Mouse (Mus musculus) CD4-positive, CD25-positive, alpha-beta regulatory T cell, adult 9 weeks (primary cell): ENCODE data around the gene Car11. TPM values are rescaled to one million over a fixed set of nuclear protein-coding genes. Genes with fewer than 3 reads are reported as not detected.

Source experiments
- polyA plus RNA-seq: library from polyadenylated mRNA; unstranded; fragments of 100-300 nt; shearing (Covaris generic); gene quantifications from one replicate; pipeline ENCODE4 v1.2.1, GENCODE M21; 2017

Gene Car11
- 8.2 TPM for polyA plus RNA-seq

DNA sequence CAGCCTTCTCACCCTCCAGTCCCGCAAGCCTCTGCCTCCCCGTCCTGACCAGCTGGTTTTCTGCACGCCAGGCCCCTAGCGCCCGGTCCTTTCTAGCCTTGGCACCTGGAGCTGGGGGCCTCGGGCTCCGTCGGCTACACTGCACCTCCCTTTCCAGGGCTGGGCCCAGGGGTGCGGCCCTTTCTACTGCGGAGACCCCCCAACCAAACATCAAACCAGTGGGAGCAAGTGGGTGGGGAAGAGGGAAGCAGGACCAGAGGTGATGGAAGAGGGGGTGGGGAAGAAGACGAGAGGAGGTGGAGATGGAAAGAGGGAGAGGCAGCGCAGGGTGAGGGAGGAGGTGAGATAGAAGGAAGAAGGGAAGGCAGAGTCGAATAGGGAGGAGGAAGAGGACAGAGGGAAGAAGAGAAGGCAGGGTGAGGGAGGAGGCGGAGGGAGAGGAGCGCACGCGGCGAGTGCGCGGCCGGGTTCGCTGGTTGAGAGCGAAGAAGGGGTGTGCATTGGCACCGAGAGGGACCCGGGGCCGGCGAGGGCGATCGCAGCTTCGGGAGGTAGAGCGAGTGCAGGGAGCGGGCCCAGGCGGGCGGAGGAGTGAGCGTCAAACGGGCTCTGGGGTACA lies at the start of gene Car11:
Gene Car11 (plus strand): TSS at position 321 of the 619 bp plus-strand sequence.

DNA sequence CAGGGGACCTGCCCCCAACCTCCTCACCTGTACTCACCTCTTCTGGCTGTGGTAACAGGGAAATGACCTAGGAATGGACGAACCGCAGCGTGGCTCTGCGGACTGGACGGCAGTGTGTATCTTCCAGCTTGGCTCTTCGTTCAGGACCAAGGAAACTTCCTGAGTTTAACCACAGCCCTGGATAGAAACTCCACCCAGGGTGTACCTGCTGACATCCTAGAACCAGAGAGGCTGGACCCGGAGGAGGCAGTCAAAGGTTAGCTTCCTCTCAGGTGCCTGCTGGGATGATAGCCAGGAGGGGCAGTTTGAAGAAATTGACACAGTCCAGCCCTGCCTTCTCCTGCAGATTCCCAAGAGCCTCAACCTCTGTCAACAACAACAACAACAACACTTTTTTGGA lies 33.5 kb upstream of the Car11 start, which contains the start of gene Fut2:
Gene Fut2 (minus strand): TSS at position 234 of the 400 bp plus-strand sequence.

DNA sequence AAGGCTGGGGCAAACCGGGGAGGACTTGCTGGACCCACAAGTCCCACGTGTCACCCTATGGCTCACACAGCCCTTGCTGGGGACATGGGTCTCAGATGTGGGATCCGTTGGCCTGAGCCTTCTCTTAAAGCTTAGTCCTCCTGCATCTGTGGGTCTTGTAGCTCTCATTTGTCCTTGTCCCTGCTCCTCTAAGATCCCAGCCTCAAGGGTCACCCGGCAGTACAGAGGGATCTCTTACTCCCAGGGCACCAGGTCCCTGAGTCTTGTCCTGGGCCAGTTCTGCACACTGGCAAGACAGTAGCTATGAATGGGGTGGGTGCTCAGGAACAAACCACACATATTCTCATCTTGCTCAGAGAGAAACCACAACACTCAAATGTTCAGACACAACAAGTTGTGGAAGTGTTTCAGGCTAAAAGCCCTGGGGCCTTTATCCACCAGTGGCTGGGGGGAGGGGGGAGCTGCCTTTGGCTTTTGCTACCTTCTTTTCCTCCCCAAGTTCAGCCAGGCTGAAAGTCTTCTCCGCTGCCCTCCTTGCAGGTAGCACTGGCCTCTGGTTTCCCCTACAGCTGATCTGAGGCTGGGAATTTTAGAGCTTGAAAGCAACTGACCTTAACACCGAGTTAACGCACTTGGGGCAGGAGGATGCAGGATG lies 16.1 kb upstream of the Car11 start, which contains the start of gene Ntn5:
Gene Ntn5 (plus strand): TSS at position 627 of the 655 bp plus-strand sequence.

DNA sequence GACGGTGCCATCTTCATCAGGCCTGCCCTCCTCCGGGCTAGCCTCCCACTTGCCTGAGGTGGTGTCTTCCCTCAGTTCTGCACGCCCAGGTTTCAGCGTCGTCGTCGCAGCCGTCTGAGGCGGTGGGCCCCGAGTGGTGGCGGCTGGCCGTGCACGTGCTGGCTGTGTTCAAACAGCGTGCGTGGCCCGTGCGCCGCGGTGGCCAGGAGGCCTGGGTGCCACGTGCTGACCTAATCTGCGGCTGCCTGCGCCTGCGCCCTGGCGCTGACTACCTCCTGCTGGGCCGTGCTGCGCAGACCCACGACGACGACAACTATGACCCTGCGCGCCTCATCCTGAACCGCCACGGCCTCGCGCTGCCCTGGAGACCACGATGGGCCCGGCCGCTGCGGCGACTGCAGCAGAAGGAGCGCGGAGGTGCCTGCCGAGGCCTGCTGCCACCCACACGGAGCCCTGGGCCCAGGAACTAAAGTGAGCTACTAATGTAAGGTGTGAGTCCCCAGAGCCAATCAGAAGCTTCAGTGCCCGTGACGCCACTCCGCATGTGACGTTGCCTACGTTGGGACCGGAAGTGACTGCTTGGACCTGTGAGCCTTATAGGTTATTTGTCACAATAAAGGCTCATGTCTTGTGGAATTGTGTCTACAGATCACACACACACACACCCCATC lies 5.6 kb upstream of the Car11 start, which contains the start of gene Sec1:
Gene Sec1 (minus strand): TSS at position 482 of the 671 bp plus-strand sequence.

GRCm38 (mm10) chr7:45704730-45705442 lies 5.2 kb downstream of the Car11 start, which contains the start of gene Dbp:
TSS of gene Dbp (plus strand) at chr7:45705088.

DNA sequence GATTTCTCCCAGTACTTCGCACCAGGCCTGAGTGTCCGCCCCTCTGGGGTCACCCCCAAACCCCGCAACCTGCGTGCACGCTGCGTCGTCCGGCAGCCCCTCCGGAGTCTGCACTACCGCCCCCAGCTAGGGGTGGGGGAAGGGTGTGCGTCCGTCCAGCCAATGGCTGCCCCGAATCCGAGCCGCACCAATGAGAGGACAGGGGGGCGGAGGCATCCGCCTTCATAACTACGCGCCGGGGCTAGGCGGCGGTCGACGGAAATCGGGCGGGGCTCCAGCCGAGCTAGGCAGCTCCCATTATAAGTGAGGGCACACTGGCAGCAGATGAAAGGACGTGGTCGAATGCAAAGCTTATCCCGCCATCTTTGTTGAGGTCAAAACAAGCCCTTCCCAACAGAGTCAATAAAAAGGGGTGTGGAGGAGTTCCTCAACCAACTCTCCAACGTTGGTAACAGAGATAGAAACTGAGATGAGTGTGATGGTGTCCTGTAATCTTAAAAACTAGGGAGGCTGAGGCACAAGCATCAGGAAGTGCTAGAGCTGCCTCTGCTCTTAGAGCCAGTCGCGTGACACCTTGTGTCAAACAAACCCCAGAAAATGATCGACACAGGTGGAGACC lies 15.6 kb downstream of the Car11 start, which contains the start of gene Rpl18:
Gene Rpl18 (plus strand): TSS at position 368 of the 619 bp plus-strand sequence.

GRCm38 (mm10) chr7:45717918-45718297 lies 18.3 kb downstream of the Car11 start, which contains the start of gene Sphk2:
TSS of gene Sphk2 (minus strand) at chr7:45718002.

GRCm38 (mm10) chr7:45720413-45721233 lies 21.0 kb downstream of the Car11 start, which contains the start of gene Fam83e:
TSS of gene Fam83e (plus strand) at chr7:45721212.

DNA sequence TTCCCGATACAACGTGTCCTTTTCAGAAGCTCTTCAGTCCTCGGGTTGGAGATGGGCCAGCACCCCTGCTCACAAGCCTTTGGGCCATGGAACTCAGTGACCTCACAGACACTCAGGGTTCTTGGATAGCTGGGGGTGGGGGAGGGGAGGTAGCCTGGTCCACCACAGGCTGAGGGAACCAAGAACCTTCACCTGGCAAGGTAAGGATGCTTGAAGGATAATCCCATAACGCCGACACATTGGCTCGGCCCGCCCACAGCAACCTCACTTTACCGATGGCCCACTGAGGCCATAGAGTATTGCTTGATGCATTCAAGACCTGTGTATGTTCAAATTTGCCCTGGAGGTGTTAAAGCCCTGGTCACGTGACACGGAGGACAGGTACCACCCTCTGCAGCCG lies 26.1 kb downstream of the Car11 start, which contains the start of gene Spaca4:
Gene Spaca4 (minus strand): TSS at position 101 of the 400 bp plus-strand sequence.

Other genes starting within 250 kb of the Car11 start
- 2,511 TPM for gene Ftl1, start 240.0 kb upstream of the Car11 start, polyA plus RNA-seq
- 228 TPM for gene Bax, start 232.9 kb upstream of the Car11 start, polyA plus RNA-seq
- gene Tulp2, start 218.0 kb upstream of the Car11 start, polyA plus RNA-seq = 1.4 TPM
- 0.68 TPM for gene Gm45808, start 213.0 kb upstream of the Car11 start, polyA plus RNA-seq
- gene Dhdh, start 211.0 kb upstream of the Car11 start, polyA plus RNA-seq = 0.88 TPM
- gene Nucb1, start 189.4 kb upstream of the Car11 start, polyA plus RNA-seq = 262 TPM
- gene Ppp1r15a, start 173.6 kb upstream of the Car11 start, polyA plus RNA-seq = 74.3 TPM
- 1.0 TPM for gene Plekha4, start 173.5 kb upstream of the Car11 start, polyA plus RNA-seq
- gene Hsd17b14, start 144.9 kb upstream of the Car11 start, polyA plus RNA-seq = 1.2 TPM
- 84.3 TPM for gene Bcat2, start 129.7 kb upstream of the Car11 start, polyA plus RNA-seq
- not detected for gene Fgf21, start 84.4 kb upstream of the Car11 start, polyA plus RNA-seq
- gene Fut1, start 82.6 kb upstream of the Car11 start, polyA plus RNA-seq = not detected
- not detected for gene Izumo1, start 78.0 kb upstream of the Car11 start, polyA plus RNA-seq
- 0.51 TPM for gene Rasip1, start 72.4 kb upstream of the Car11 start, polyA plus RNA-seq
- gene Mamstr, start 59.9 kb upstream of the Car11 start, polyA plus RNA-seq = 1.3 TPM
- 0.25 TPM for gene Fut2, start 33.4 kb upstream of the Car11 start, polyA plus RNA-seq
- gene Ntn5, start 15.8 kb upstream of the Car11 start, polyA plus RNA-seq = not detected
- gene Sec1, start 5.4 kb upstream of the Car11 start, polyA plus RNA-seq = 0.16 TPM
- gene Dbp, start 5.2 kb downstream of the Car11 start, polyA plus RNA-seq = 11.2 TPM
- 2,128 TPM for gene Rpl18, start 15.6 kb downstream of the Car11 start, polyA plus RNA-seq
- 40.0 TPM for gene Sphk2, start 18.2 kb downstream of the Car11 start, polyA plus RNA-seq
- 0.35 TPM for gene Fam83e, start 21.4 kb downstream of the Car11 start, polyA plus RNA-seq
- not detected for gene Spaca4, start 26.0 kb downstream of the Car11 start, polyA plus RNA-seq
- gene Lmtk3, start 83.9 kb downstream of the Car11 start, polyA plus RNA-seq = 0.07 TPM
- gene Sult2b1, start 84.8 kb downstream of the Car11 start, polyA plus RNA-seq = 3.8 TPM
- 25.0 TPM for gene Cyth2, start 114.7 kb downstream of the Car11 start, polyA plus RNA-seq
- 0.11 TPM for gene Kcnj14, start 124.9 kb downstream of the Car11 start, polyA plus RNA-seq
- gene Grwd1, start 131.1 kb downstream of the Car11 start, polyA plus RNA-seq = 43.8 TPM
- 109 TPM for gene Kdelr1, start 172.9 kb downstream of the Car11 start, polyA plus RNA-seq
- 0.12 TPM for gene Grin2d, start 178.5 kb downstream of the Car11 start, polyA plus RNA-seq
- gene Syngr4, start 196.9 kb downstream of the Car11 start, polyA plus RNA-seq = 0.68 TPM
- 9.2 TPM for gene Tmem143, start 197.1 kb downstream of the Car11 start, polyA plus RNA-seq
- 777 TPM for gene Emp3, start 221.6 kb downstream of the Car11 start, polyA plus RNA-seq
- gene Ccdc114, start 224.2 kb downstream of the Car11 start, polyA plus RNA-seq = 2.3 TPM